Mouse (Mus musculus) lung, postnatal 0 days (tissue): ENCODE results near the gene Cachd1. TPM values are rescaled to one million over a fixed set of nuclear protein-coding genes. Genes with fewer than 3 reads are reported as not detected.
A peak's percentile ranks its signal among the peaks of the same experiment; 100 is the strongest.

Source experiments
- ATAC-seq: fragments of 200-750 bp; cut with Nextera tagmentation; 2 replicates; pipeline ENCODE4 v1.8.0; 2017; ENCODE audit warnings: moderate library complexity
- DNase-seq: peaks from one replicate; pipeline ENCODE4 v3.0.0-alpha.2; 2016; ENCODE audit warnings: low spot score
- H3K27ac ChIP-seq: fragments of 300-500 bp; sonication (generic); 2 replicates; pipeline ENCODE4 v1.5.1; 2014; ENCODE audit warnings: antibody characterized with exemption, mild to moderate bottlenecking, low read length, mixed read lengths
- H3K27me3 ChIP-seq: fragments of 300-500 bp; sonication (generic); replicated peaks from 2 replicates; pipeline ENCODE4 v1.6.1; 2014; ENCODE audit warnings: low read length, mixed read lengths; ENCODE audit not compliant: insufficient read depth
- H3K36me3 ChIP-seq: fragments of 300-500 bp; sonication (generic); 2 replicates; pipeline ENCODE4 v1.6.1; 2014; ENCODE audit warnings: low read length, mixed read lengths; ENCODE audit not compliant: insufficient read depth
- H3K4me1 ChIP-seq: fragments of 300-500 bp; sonication (generic); 2 replicates; pipeline ENCODE4 v1.6.1; 2014; ENCODE audit warnings: antibody characterized with exemption, low read depth, low read length, mixed read lengths; ENCODE audit not compliant: insufficient read depth
- H3K4me2 ChIP-seq: fragments of 300-500 bp; sonication (generic); replicated peaks from 2 replicates; pipeline ENCODE4 v1.6.1; 2014; ENCODE audit warnings: low read depth, mild to moderate bottlenecking, low read length, moderate library complexity, mixed read lengths
- H3K4me3 ChIP-seq: fragments of 300-500 bp; sonication (generic); 2 replicates; pipeline ENCODE4 v1.5.1; 2014; ENCODE audit warnings: low read depth, low read length
- H3K9ac ChIP-seq: fragments of 300-500 bp; sonication (generic); replicated peaks from 2 replicates; pipeline ENCODE4 v1.6.1; 2014; ENCODE audit warnings: low read depth, mild to moderate bottlenecking
- H3K9me3 ChIP-seq: fragments of 300-500 bp; sonication (generic); 2 replicates; pipeline ENCODE4 v1.6.1; 2016; ENCODE audit warnings: low read length, mixed read lengths
- CTCF ChIP-seq: IDR thresholded peaks from 2 replicates; pipeline ENCODE4 v1.5.1; 2016; ENCODE audit warnings: antibody characterized with exemption, mild to moderate bottlenecking
- EP300 ChIP-seq: IDR thresholded peaks from 2 replicates; pipeline ENCODE4 v1.6.1; 2016; ENCODE audit warnings: antibody characterized with exemption, mild to moderate bottlenecking, control low read depth
- WGBS: fragments of 180-500 bp; shearing (Covaris S2); extraction: QIAGEN DNeasy Blood & Tissue Kit; methylation state at CpG from one replicate; pipeline ENCODE4 v1.1.7; 2014; 5-methylcytosine and 5-hydroxymethylcytosine counted together
- polyA plus RNA-seq: library from polyadenylated mRNA; unstranded; fragments of >200 nt; fragmentation: Nextera tagmentation; extraction: Ambion mirVana; gene quantifications from 2 replicates; pipeline ENCODE4 v1.2.1, GENCODE M21; 2015

The Cachd1 gene
- polyA plus RNA-seq, 1 experiment from 2014 or later: 10.3 TPM

DNA sequence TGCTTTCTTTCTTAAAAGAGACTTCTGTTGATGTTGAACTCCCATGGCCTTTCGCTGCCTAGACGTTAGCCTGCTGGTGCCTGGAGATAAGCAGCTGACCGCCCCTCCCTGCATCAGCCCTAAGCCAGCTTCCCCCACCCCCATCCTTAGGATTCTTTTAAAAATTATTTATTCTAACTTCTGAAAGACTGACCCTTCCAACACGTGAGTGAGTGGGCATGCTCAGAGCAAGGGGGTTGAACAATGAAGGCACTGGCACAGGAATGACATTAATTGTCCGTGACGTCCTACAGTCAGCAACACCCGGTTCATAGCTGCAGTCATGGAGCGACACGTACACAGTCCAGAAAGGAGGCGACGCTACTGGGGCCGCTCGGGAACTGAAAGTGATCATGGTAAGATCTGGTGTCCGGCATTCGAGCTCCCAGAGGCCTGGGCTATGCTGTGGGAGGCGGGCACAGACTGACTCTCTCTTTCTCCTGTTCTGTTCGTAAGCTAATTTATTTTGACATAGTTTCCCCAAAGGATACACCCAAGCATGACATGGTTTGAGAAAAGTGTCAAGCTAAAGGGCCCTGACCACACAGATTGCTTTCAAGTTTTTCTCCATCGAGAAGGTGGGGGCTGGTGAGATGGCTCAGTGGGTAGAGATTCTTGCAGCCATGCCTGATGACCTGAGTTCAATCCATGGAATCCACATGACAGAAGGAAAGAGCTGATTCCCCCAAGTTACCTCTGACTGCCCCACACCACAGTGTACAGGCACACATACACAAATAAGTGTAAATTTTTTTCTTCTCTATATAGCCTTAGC is 218.2 kb downstream of the Cachd1 start:
- Histone ChIP-seq H3K36me3 (peaks cover 4% of the 10 kb centered on the region; the same call in 1 of the 2 replicates), H3K4me2 (0 out of 2 replicates have a peak overlapping the region, but pooled peaks have one; percentile 8), H3K4me1 (no peaks in the 10 kb centered on the region), H3K27me3 (no peaks in the 10 kb centered on the region), H3K9me3 (no peaks in the 10 kb centered on the region), H3K4me3 (no peak overlapping the region), H3K9ac (no peak overlapping the region), H3K27ac (no peak overlapping the region)
- DNase-seq: peak; percentile 32
- TF ChIP-seq CTCF: no peak
- no peak for TF ChIP-seq EP300
- 54% methylated on average over 18 of the region's 18 CpGs for WGBS
- peak; percentile 69 for ATAC-seq

DNA sequence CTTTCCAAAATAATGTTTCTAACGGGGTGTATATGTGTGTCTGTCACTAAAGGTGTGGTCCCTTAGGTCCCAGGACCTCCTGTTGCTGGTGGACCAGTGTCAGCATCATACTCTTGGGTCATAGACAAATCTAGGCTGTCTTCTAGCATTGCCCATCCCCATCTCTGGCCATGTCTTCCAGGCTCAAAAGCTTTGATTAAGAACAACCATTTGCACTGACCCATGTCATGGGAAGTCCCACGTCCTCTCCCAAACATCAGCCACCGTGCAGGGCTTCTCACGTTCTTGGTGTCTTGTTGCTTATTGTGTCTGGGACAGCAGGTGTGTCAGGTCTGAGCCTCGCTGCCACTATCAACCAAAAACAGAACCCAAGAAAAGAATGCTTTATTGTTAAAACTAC is 219.1 kb downstream of the Cachd1 start:
- no peaks in the 10 kb centered on the region for H3K4me1 ChIP-seq
- no peak overlapping the region for H3K27ac ChIP-seq
- no peaks in the 10 kb centered on the region for H3K27me3 ChIP-seq
- no peak for DNase-seq
- WGBS: 84% methylated on average over 5 of the region's 5 CpGs
- TF ChIP-seq EP300 (no peak), CTCF (no peak)
- H3K9me3 ChIP-seq: no peaks in the 10 kb centered on the region
- no peak overlapping the region for H3K4me2 ChIP-seq
- ATAC-seq: no peak
- no peak overlapping the region for H3K9ac ChIP-seq
- H3K4me3 ChIP-seq: no peak overlapping the region
- H3K36me3 ChIP-seq: peaks cover 4% of the 10 kb centered on the region; the same call in 1 of the 2 replicates

DNA sequence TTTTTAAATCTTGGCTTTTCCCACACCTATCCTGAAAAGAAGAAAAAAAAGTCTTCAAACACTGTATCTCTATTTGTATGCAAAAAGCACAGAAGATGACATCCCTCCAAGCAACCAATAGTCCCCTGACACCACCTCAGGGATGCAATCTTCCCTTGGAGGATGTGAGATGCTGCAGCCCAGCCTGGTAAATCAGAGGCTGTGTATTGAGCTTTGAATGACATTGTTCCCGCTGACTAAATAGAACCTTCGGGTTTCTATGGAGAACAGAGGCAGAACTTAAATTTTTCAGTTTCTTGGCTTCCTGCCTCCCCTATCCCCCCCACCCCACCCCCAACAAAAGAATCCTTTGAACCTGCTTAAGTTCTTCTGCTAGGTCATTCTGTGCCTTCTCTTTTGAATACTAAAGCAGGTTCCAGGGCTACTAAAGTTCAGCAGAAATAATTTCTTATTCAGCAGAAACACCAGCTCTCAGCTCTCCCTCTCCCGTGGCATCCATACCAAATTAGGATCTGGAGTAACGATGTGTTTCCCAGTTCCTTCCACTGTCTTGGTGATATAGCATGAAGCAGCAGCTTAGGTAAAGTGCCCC is 219.7 kb downstream of the Cachd1 start:
- H3K4me2 ChIP-seq: no peak overlapping the region
- 80% methylated on average over 4 of the region's 4 CpGs for WGBS
- H3K27me3 ChIP-seq: no peaks in the 10 kb centered on the region
- no peak for ATAC-seq
- H3K36me3 ChIP-seq: peaks cover 4% of the 10 kb centered on the region; the same call in 1 of the 2 replicates
- TF ChIP-seq EP300 (no peak), CTCF (no peak)
- no peak overlapping the region for H3K27ac ChIP-seq
- H3K4me3 ChIP-seq: no peak overlapping the region
- H3K9me3 ChIP-seq: no peaks in the 10 kb centered on the region
- H3K4me1 ChIP-seq: no peaks in the 10 kb centered on the region
- no peak overlapping the region for H3K9ac ChIP-seq
- no peak for DNase-seq

DNA sequence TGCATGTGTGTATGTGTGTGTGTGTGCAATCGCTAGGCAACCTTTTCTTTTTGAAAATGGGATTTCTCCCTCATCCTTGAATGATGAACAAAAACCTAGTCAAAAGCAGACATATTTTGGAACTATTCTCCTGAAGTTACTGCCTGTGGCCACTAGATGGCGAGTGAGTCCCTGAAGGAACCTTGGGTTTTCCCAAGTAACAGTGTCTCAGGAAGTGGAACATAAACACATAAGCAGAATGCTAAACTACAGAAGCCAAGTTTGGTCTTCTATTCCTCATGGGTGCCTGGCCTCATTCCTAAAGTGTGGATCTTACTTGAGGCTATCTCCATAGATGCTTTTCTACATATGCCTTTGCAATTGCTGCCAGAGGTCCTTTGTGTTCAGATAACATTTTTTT is 221.7 kb downstream of the Cachd1 start:
- H3K4me1 ChIP-seq: no peaks in the 10 kb centered on the region
- no peak overlapping the region for H3K27ac ChIP-seq
- H3K27me3 ChIP-seq: no peaks in the 10 kb centered on the region
- H3K36me3 ChIP-seq: peaks cover 4% of the 10 kb centered on the region; the same call in 1 of the 2 replicates
- WGBS: 13% methylated on average over 2 of the region's 2 CpGs
- H3K4me3 ChIP-seq: no peak overlapping the region
- ATAC-seq: peak; percentile 57; the same call in 1 of the 2 replicates
- peak; percentile 91 for DNase-seq
- TF ChIP-seq EP300 (no peak), CTCF (peak; percentile 93)
- H3K9me3 ChIP-seq: no peaks in the 10 kb centered on the region
- H3K9ac ChIP-seq: no peak overlapping the region
- H3K4me2 ChIP-seq: no peak overlapping the region

DNA sequence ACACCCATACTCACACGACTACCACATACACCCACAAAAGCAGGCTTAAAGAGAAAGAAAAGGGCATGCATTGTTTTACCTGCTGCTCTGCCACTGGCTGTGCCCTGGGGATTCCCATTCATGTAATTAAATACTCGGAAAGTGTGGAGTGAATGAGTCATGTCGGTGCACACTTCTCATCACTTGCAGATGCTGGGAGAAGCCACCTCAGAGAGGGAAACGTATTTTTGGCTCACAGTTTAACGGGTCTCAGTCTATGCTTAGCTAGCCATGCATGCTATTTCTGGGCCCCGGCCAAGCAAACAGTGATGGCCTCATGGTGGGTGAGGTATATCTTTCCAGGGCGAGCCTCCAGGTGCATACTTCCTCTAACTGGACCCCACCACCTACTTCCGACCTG is 222.4 kb downstream of the Cachd1 start:
- no peak overlapping the region for H3K4me3 ChIP-seq
- DNase-seq: no peak
- WGBS: 90% methylated on average over 8 of the region's 8 CpGs
- peaks cover 4% of the 10 kb centered on the region; the same call in 1 of the 2 replicates for H3K36me3 ChIP-seq
- H3K9me3 ChIP-seq: no peaks in the 10 kb centered on the region
- ATAC-seq: no peak
- no peak overlapping the region for H3K4me2 ChIP-seq
- no peaks in the 10 kb centered on the region for H3K4me1 ChIP-seq
- TF ChIP-seq EP300 (no peak), CTCF (no peak)
- no peak overlapping the region for H3K27ac ChIP-seq
- no peaks in the 10 kb centered on the region for H3K27me3 ChIP-seq
- H3K9ac ChIP-seq: no peak overlapping the region

DNA sequence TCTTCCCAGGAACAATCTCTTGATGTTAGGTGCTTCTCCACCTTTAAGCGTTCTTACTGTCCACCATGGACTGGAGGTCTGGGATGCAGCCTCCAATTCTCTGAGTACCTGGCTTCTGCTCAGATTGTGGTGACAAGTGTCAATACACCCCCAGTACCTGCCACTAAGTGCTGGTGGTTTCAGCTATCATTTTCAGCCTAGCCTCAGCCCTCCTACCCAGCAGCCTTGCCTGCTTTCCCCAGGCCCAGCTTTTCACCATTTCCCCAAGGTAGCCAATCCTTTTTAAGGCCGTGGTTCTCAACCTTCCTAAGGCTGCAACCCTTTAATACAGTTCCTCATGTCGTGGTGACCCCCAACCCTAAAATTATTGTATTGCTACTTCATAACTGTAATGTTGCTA is 224.1 kb downstream of the Cachd1 start:
- Histone ChIP-seq H3K9me3 (no peaks in the 10 kb centered on the region), H3K4me3 (no peak overlapping the region), H3K4me1 (no peaks in the 10 kb centered on the region), H3K27ac (no peak overlapping the region), H3K36me3 (peaks cover 4% of the 10 kb centered on the region; the same call in 1 of the 2 replicates), H3K27me3 (no peaks in the 10 kb centered on the region), H3K9ac (no peak overlapping the region), H3K4me2 (no peak overlapping the region)
- ATAC-seq (no peak), DNase-seq (no peak)
- TF ChIP-seq CTCF: no peak
- no peak for TF ChIP-seq EP300
- WGBS: 92% methylated on average over 3 of the region's 3 CpGs
